Mouse (Mus musculus) layer of hippocampus, adult 2 months (tissue): ENCODE data around the gene Terb1. TPM values are rescaled to one million over a fixed set of nuclear protein-coding genes. Genes with fewer than 3 reads are reported as not detected.

Source experiments
- DNase-seq, 2 experiments: peaks; one replicate each; pipeline ENCODE4 v3.0.0; 2022; ENCODE audit warnings: low spot score in 2 of 2
- H3K27ac ChIP-seq: fragments of 200-600 bp; 2 replicates; pipeline ENCODE4 v1.8.1; 2022
- H3K4me3 ChIP-seq: fragments of 200-600 bp; 2 replicates; pipeline ENCODE4 v1.8.1; 2022; ENCODE audit warnings: mild to moderate bottlenecking
- CTCF ChIP-seq: fragments of 200-600 bp; conservative IDR thresholded peaks from 2 replicates; pipeline ENCODE4 v1.8.1; 2022; ENCODE audit warnings: antibody characterized with exemption, mild to moderate bottlenecking, moderate library complexity
- total RNA-seq, 2 experiments: library from RNA; stranded (reverse); gene quantifications; 2 replicates each; pipeline ENCODE4 v1.2.3; 2021

The Terb1 gene
- total RNA-seq, 2 experiments from 2014 or later, result 0.76 to 1.0 TPM

DNA sequence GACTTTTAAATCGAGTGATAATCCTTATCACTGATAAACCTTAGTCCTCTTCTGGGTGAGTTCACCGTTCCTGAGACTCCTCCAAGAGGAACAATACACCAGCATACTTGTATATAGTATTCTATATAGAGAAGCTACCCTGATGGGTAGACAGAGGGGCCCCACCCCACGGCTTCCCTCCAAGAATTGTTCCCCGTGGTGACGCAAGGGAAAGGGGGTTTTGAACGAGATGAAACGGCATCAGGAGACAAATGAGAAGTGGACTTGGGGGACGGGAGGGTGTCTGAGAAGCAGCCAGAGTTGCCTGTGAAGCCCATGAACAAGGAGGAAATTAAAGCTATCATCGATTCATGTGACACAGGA is 25.1 kb upstream of the Terb1 start:
- no peak for TF ChIP-seq CTCF
- peak overlapping the region; percentile 97 for H3K4me3 ChIP-seq
- no peak for DNase-seq
- H3K27ac ChIP-seq, result peak overlapping the region; percentile 96

DNA sequence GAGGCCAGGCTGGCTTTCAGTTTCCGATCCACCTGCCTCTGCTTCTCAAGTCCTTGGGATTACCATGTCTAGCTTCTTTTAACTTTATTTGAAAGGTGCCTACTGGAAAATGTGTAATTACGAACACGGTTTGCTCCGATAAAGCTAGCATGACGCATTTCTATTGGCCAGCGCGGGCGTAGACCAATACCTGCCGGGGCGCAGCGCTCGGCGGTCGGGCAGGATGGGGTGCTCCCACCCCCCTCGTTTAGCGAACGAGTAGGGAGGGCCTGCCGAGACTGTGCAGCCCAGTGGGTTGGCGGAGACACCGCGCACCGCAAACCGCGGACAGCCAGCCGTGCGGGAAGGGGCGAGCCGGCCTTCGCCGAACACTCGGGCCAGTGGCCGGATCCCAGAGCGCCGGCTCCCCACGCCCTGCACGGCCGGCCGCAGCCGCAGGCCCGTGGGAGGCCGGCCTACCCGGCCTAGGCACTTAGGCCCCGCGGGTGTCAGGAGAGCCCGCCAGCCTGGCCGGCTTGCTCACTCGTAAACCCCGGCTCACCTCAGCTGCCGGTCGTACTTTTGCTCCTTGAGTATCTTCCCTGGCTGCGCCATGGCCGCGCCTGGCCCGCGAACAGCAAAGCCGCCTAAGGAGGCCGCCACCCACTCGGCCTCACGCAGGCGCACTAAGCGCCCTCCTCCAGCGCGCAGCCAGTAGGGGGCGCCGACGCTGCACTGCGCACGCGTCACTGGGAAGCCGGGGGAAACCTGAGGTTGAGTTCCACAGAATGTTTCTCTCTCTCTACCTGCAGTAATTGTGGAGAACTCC is 24.5 kb upstream of the Terb1 start, which contains the start of the genes Nae1 and Car7:
Nae1 (minus strand) TSS at position 667 of the 808 bp plus-strand sequence.
Car7 (plus strand) TSS at position 719 of the 808 bp plus-strand sequence.
- DNase-seq, result peak; percentile 91 to 95
- peak within 1 kb of the TSS; percentile 97 for H3K4me3 ChIP-seq
- TF ChIP-seq CTCF, result peak; percentile 100
- H3K27ac ChIP-seq, result peak within 1 kb of the TSS; percentile 96

DNA sequence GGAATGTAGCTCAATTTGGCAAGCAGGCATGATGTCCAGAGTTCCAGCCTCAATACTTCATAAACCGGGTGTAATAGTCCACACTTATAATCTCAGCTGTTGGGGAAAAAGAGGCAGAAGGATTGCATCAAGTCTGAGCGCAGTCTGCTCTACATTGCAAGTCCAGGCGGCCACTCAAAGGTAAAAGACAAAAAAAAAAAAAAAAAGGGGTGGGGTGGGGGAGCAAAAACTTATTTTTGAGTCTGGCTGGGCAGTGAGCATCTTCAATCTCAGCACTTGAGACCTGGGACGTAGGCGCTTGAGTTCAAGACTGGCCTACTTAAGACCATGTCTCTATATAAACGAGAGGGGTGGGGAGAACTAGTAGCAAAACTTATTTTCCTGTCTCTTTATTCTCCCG is 23.8 kb upstream of the Terb1 start:
- Histone ChIP-seq H3K4me3 (peak overlapping the region; percentile 97), H3K27ac (peak overlapping the region; percentile 96)
- DNase-seq, result no peak
- TF ChIP-seq CTCF, result no peak

DNA sequence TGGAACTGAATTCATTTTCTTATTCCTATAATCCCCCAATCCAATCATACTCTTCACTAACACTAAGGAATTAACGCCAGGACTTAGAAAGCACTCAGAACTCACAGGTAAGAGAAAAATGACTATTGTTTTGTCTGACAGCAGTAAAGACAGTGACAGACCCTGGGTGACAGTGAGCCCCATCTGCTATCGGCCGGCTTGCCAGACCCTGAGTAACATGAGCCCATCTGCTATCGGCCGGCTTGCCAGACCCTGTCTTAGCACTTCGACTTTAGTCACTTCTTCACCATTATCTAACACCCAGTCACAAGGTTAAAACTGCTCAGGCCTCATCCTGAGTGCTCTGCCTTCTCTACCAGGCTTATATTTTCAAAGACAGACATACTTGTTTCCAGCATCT is 20.0 kb upstream of the Terb1 start:
- H3K27ac ChIP-seq, result no peak overlapping the region
- H3K4me3 ChIP-seq, result no peak overlapping the region
- DNase-seq, result no peak
- TF ChIP-seq CTCF, result no peak

DNA sequence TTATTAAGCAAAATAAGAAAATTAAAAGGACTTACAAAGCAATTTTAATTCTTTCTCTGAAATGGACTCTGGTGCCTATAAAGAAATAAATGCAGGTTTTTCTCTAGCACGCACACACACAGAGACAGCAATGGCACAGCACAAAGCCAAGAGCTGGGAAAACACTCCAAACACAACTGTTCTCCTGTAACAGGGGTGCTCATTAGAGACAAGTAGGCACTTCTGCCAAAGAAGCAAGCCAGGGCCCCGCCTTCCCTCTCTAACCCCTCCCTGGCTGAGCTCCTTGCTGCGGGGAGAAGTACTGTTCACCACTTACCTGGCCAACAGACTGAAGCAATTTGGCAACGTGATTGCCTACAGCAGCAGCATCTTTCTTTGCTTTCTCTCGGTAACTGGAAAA is 8.2 kb upstream of the Terb1 start:
- no peak for TF ChIP-seq CTCF
- Histone ChIP-seq H3K27ac (no peak overlapping the region), H3K4me3 (no peak overlapping the region)
- no peak for DNase-seq

DNA sequence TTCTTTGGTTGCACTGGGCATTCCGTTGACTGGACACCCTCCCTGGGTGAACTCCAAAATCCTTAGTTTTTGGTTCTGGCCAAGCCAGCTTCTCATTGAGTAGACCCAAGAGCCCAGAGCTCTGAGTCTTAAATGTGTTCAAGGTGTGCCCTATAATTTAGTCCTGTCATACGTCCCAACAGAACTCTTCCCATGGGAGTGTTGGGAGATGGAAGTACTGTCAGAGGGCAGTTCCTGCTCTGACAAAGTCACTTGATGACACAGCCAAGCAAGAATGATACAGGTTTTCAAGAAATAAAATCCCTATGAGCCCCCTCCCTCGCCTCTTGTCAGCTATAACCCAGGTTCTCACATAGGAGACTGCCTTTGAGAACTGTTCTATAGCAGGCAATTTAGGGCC is 424 bp upstream of the Terb1 start:
- no peak overlapping the region for H3K4me3 ChIP-seq

DNA sequence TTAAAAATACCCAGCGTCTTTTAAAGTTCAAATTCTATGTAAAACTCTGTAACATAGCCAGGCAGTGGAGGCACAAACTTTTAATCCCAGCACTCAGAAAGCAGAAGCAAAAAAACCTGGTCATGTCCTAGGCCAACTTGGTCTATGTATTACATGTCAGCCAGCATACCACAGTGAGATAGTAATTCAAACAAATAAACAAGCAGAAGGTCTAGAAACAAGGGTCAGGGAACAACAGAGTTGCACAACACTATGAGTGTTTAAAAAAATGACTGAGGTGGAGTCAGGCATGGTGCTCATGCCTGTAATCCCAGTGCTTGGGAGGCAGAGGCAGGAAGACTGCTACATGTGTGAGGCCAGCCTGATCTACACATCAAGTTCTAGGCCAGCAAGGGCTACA is 30.6 kb downstream of the Terb1 start:
- TF ChIP-seq CTCF, result no peak
- Histone ChIP-seq H3K4me3 (no peak overlapping the region), H3K27ac (no peak overlapping the region)
- no peak for DNase-seq

More for the DNA sequence above, 424 bp upstream of the Terb1 start:
- DNase-seq, result no peak
- no peak for TF ChIP-seq CTCF
- H3K27ac ChIP-seq, result no peak overlapping the region

DNA sequence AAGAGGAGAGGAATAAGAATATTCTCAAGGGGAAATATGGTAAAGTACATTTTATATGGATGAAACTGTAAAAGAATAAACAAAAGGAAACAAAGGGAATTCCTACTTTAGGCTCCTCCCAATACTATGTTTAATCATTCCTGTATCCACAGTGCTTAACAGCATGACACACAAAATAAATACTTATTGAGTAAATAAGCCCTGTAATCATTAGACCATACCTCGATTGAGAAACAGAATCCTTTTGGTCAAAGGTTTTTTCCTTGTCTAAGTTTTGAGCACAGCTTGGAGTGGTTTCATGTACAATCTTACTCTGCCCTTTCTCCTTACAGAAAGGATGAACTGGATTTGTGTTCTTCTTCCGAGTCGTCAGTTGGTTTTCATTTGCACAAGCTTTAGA is 37.2 kb downstream of the Terb1 start:
- no peak for DNase-seq
- no peak overlapping the region for H3K4me3 ChIP-seq
- no peak overlapping the region for H3K27ac ChIP-seq
- no peak for TF ChIP-seq CTCF

DNA sequence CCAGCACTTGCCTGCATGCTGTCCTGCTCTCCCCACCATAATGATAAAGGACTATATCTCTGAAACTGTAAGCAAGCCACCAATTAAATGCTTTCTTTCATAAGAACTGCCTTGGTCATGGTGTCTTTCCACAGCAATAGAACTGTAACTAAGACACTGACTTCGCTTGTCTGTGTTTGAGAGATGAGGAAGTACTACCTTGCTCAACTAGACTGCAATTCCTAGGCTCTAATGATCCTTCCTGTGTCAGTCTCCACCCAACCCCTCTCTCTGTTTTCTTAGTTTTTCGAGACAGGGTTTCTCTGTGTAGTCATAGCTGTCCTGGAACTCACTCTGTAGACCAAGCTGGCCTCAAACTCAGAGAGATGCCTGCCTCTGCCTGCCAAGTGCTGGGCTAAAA is 42.2 kb downstream of the Terb1 start:
- no peak for DNase-seq
- H3K27ac ChIP-seq, result no peak overlapping the region
- no peak overlapping the region for H3K4me3 ChIP-seq
- no peak for TF ChIP-seq CTCF

DNA sequence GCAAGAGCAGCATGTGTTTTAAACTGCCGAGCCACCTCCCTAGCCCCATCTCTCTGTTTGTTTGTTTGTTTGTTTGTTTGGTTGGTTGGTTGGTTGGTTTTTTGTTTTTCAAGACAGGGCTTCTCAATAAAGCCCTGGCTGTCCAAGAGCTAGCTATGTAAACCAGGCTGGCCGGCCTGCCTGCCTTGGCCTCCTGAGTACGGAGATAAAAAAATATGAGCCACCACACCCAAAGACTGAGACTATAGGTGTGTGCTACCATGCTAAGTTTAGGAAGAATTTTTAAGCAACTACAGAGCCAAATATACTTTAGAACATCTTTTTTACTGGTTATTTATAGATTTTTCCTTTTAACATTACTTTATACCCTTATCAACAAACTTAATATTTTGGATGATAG is 57.5 kb downstream of the Terb1 start:
- no peak for TF ChIP-seq CTCF
- Histone ChIP-seq H3K27ac (no peak overlapping the region), H3K4me3 (no peak overlapping the region)
- DNase-seq, result no peak

DNA sequence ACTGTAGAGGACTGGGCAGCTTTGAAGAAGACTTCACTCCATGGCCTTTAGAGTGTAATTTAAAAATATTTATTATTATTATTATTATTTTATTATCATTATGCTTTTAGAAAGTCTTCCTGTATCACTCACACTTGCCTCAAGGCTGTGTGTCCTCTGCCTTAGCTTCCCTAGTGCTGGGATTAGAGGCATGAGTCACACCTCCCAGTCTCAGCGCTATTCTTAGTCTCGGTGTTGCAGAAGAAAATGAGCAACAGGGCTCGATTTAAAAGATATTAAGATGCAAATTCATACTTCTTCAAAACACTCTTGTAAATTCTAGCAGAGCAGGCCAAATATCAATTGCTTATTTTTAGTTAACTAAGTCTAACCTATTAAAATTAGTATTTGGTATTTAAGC is 60.9 kb downstream of the Terb1 start:
- Histone ChIP-seq H3K4me3 (no peak overlapping the region), H3K27ac (no peak overlapping the region)
- no peak for DNase-seq
- no peak for TF ChIP-seq CTCF

DNA sequence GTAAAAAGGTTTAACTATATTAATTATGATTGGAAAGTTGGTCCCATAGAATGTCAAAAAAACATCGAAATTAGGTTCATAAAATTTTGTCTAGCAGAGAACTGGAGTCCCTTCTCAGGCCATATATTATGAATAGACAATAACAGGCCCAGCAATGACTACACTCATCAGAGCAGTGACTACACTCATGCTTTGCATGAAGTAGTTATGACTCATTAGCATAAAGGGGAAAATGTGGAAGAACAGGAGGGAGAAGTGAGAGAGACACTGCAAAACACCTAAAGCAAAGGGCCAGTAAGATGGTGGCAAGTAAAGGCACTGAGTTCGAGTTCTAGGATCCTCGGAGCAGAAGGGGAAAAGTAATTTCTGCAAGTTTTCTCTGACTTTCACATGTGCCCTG is 63.7 kb downstream of the Terb1 start:
- DNase-seq, result no peak
- TF ChIP-seq CTCF, result no peak
- Histone ChIP-seq H3K27ac (no peak overlapping the region), H3K4me3 (no peak overlapping the region)

DNA sequence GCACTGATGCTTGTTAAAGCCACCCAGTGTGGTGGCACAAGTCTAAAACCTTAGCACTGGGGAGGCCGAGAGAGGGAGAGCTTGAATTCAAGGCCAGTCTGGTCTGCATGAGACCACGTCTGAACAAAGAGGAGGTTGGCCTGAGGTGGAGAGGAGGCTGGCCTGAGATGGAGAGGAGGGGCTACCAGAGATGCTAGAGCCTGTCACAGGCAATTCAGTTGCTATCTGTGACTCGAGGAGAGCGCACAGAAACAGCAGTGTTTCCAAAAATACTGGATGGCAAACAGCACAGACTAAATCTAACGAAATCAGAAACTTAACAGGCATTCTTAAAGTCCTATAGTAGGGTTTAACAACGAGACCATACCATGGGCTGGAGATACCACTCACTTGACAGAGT is 64.5 kb downstream of the Terb1 start:
- DNase-seq, result no peak
- Histone ChIP-seq H3K4me3 (no peak overlapping the region), H3K27ac (no peak overlapping the region)

DNA sequence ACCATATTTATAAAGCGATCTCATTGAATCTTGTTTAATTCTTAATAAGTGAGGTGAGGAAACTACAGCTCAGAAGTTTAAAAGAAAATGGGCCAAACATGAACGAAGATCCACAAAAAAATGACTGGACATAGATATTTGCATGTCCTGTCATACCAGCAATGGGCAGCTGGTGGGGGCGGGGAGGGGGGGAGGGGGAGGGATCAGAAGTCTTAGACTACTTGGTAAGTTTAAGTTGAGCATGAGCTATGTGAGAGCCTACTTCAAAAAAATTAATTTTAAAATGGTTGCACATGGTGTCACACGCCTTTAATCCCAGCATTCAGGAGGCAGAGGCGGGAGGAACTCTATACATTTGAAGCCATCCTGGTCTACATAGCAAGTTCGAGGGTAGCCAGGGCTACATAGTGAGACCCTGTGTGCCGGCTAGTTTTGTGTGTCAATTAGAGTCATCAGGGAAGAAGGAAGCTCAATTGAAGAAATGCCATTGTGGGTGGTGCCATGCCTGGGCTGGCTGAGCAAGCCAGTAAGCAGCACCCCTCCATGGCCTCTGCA is 66.5 kb downstream of the Terb1 start:
- H3K4me3 ChIP-seq, result peak overlapping the region; percentile 68
- H3K27ac ChIP-seq, result peak overlapping the region; percentile 98
- TF ChIP-seq CTCF, result no peak
- no peak for DNase-seq

More for the DNA sequence above, 64.5 kb downstream of the Terb1 start:
- TF ChIP-seq CTCF, result no peak
